Mouse (Mus musculus): Measurements from ENCODE around the gene Nfya. TPM values are rescaled to one million over a fixed set of nuclear protein-coding genes. Genes with fewer than 3 reads are reported as not detected.

The Nfya gene
- polyA plus RNA-seq, 1 experiment from 2014 or later: 24.0 TPM

DNA sequence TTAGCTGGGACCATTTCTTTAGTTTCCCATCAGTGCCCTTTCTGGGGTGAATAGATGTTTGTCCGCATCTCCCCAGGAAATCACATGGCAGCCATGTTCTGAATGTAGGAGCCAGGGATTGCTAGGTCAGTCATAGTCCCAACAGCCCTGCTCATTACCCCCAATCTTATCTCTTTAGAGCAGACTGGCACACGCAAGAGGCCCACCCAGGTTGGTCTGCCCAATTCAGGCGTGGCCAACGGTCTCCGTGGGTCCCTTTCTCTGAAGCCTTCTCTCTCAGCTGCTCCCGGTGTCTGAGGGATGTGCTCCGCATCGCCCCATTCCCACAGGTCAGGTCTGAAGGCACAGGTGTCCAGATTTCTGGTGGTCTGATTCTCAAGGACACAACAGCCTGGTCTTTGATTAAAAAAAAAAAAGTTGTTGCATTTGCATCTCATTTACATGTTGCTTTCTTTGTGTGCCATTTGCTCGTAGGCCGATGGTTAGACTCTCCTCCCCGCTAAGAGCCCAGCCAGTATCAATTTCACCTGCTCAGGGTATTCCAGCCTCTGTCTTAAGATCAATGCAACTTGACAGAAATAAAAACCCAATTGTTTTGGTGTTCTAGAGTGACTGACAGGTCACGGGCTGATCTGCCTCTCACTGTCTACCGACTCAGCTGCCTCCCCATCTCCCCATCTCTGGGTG lies 41.1 kb upstream of the Nfya start:
- no peak overlapping the region for H3K27ac ChIP-seq (ENCODE audit: low read depth)
- 83% methylated on average over 13 of the region's 13 CpGs for WGBS
- ATAC-seq (replicated peaks; ENCODE audit: low FRiP score, low TSS enrichment, low read depth): no peak

DNA sequence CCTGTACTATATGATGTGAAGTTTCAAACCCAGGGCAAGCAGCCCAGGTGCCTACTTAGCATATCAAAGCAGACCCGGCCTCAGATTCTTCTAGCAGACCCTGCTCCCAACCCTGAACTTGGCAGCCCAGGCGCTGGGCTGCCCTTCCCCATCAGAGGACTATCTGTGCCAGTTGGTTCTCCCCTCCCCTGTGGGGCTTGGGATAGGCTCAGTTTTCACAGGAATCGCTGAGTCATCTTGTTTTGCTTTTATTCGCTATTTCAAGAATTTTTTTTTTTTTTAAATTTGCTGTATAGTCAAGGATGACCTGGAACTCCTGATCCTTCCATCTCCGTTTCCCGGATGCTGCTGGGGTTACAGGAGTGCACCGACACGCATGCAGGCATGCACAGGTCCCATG lies 38.0 kb upstream of the Nfya start:
- Histone ChIP-seq H3K27ac (ENCODE audit: low read depth) (no peak overlapping the region), H3K27me3 (replicated peaks; ENCODE audit: control insufficient read depth, insufficient read depth, low read length) (no peaks in the 10 kb centered on the region), H3K36me3 (ENCODE audit: control insufficient read depth, insufficient read depth, low read length) (no peaks in the 10 kb centered on the region), H3K4me2 (ENCODE audit: low read length) (no peak overlapping the region), H3K9me3 (ENCODE audit: control insufficient read depth, low read length) (no peaks in the 10 kb centered on the region), H3K9ac (ENCODE audit: low read length) (no peak overlapping the region), H3K4me3 (ENCODE audit: low read depth, low read length) (no peak overlapping the region), H3K4me1 (replicated peaks; ENCODE audit: control insufficient read depth, insufficient read depth, low read length) (0 out of 2 replicates have a peak, but pooled peaks cover 2% of the 10 kb centered on the region)
- 76% methylated on average over 8 of the region's 8 CpGs for WGBS
- no peak for DNase-seq (ENCODE audit: low spot score)
- no peak for ATAC-seq (replicated peaks; ENCODE audit: low FRiP score, low TSS enrichment, low read depth)

More for the DNA sequence above, 41.1 kb upstream of the Nfya start:
- DNase-seq (ENCODE audit: low spot score): no peak
- Histone ChIP-seq H3K4me1 (replicated peaks; ENCODE audit: control insufficient read depth, insufficient read depth, low read length) (0 out of 2 replicates have a peak, but pooled peaks cover 2% of the 10 kb centered on the region), H3K27me3 (replicated peaks; ENCODE audit: control insufficient read depth, insufficient read depth, low read length) (no peaks in the 10 kb centered on the region), H3K36me3 (ENCODE audit: control insufficient read depth, insufficient read depth, low read length) (no peaks in the 10 kb centered on the region), H3K9ac (ENCODE audit: low read length) (no peak overlapping the region), H3K9me3 (ENCODE audit: control insufficient read depth, low read length) (no peaks in the 10 kb centered on the region), H3K4me3 (ENCODE audit: low read depth, low read length) (no peak overlapping the region), H3K4me2 (ENCODE audit: low read length) (no peak overlapping the region)

DNA sequence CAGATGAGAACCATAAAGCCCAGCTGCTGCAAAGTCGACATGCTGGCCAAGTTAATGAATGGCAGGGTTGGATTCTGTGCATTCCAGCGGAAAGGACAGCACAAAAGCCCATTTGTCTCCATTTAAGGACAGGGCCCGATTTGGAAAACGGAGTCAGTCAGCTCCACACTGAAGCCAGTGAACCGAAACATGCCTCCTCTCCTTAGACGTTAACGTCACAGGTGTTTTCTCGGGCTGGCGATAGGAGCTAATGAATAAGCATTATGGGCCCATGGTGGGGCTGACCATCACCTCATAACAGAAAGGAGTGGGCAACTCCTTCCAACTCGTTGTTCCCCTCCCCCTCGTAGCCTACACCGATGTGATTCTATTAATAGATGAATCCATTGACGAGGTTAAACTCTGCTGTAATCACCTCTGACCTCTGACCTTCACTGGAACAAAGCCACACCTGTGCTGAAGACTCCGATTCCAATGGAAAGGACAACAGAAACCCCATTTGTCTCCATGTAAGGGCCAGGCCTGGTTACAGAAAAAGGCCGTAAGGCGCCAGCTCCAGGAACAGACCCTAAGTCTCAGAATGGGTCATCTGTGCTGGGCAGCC lies 33.9 kb upstream of the Nfya start:
- H3K4me3 ChIP-seq (ENCODE audit: low read depth, low read length): no peak overlapping the region
- WGBS: 83% methylated on average over 16 of the region's 16 CpGs
- no peaks in the 10 kb centered on the region for H3K36me3 ChIP-seq (ENCODE audit: control insufficient read depth, insufficient read depth, low read length)
- ATAC-seq (replicated peaks; ENCODE audit: low FRiP score, low TSS enrichment, low read depth) (no peak), DNase-seq (ENCODE audit: low spot score) (no peak)
- no peaks in the 10 kb centered on the region for H3K9me3 ChIP-seq (ENCODE audit: control insufficient read depth, low read length)
- no peak overlapping the region for H3K27ac ChIP-seq (ENCODE audit: low read depth)
- H3K27me3 ChIP-seq (replicated peaks; ENCODE audit: control insufficient read depth, insufficient read depth, low read length): no peaks in the 10 kb centered on the region
- H3K9ac ChIP-seq (ENCODE audit: low read length): no peak overlapping the region
- no peak overlapping the region for H3K4me2 ChIP-seq (ENCODE audit: low read length)
- H3K4me1 ChIP-seq (replicated peaks; ENCODE audit: control insufficient read depth, insufficient read depth, low read length): no peaks in the 10 kb centered on the region

DNA sequence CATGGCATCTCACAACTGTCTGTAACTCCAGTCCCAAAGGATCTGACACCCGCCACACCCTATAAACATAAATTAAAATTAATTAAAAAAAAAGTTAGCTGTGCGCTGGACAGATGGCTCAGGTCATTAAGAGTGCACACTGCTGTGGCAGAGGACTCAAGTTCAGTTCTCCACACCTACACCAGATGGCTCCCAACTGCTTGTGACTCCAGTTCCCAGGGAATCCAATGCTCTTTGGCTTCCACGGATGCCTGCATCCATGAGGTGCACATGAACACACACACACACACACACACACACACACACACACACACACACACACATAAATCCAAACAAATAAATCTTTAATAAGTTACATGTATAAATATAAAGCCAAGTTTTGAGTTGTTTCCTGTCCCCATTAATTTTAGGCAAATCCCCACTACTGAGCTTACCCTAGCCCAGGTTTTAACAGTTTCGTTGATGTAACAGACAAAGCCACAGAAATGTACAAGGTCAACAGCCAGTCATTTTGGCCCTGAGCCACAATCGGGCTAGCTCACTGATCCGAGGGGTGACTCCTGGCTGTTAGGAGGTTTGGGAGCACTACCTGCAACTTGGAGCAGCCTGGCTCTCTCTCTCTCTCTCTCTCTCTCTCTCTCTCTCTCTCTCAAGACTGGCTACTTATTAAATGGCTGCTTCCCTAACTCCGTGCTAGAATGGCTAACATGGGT lies 33.2 kb upstream of the Nfya start:
- H3K9ac ChIP-seq (ENCODE audit: low read length): no peak overlapping the region
- H3K36me3 ChIP-seq (ENCODE audit: control insufficient read depth, insufficient read depth, low read length): no peaks in the 10 kb centered on the region
- no peaks in the 10 kb centered on the region for H3K9me3 ChIP-seq (ENCODE audit: control insufficient read depth, low read length)
- H3K27me3 ChIP-seq (replicated peaks; ENCODE audit: control insufficient read depth, insufficient read depth, low read length): no peaks in the 10 kb centered on the region
- ATAC-seq (replicated peaks; ENCODE audit: low FRiP score, low TSS enrichment, low read depth) (no peak), DNase-seq (ENCODE audit: low spot score) (no peak)
- WGBS: 75% methylated on average over 7 of the region's 7 CpGs
- H3K27ac ChIP-seq (ENCODE audit: low read depth): no peak overlapping the region
- H3K4me3 ChIP-seq (ENCODE audit: low read depth, low read length): no peak overlapping the region
- no peak overlapping the region for H3K4me2 ChIP-seq (ENCODE audit: low read length)
- peaks cover under 1% of the 10 kb centered on the region for H3K4me1 ChIP-seq (replicated peaks; ENCODE audit: control insufficient read depth, insufficient read depth, low read length)

DNA sequence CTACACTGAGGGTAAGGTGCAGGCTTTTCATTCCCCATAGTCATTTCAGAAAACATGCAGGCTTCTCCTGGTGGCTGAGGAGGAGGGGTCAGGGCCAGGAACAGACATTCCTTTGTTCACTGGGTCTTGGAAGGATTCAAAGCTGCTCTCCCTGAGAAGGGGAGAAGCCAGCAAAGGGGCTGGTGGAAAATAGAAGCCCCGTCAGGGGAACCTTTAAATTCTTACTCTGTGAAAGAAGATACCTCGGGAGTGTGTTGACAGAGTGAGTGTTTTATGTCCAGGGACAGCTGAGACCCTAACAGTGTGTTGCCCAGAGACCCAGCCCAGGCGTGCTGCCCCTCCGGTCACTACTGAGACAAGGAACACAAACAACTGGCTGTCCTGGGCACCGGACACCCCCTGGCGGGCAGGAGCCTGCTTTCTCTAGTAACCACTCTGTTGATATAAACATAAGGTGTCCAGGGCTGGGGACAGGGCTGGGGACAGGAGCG lies 27.8 kb upstream of the Nfya start:
- no peak overlapping the region for H3K4me2 ChIP-seq (ENCODE audit: low read length)
- 0 out of 2 replicates have a peak overlapping the region, but pooled peaks have one; percentile 16 for H3K9ac ChIP-seq (ENCODE audit: low read length)
- no peak for DNase-seq (ENCODE audit: low spot score)

GRCm38 (mm10) chr17:48436487-48436886 lies 26.8 kb upstream of the Nfya start:
- ATAC-seq (replicated peaks; ENCODE audit: low FRiP score, low TSS enrichment, low read depth) (no peak), DNase-seq (ENCODE audit: low spot score) (no peak)
- Histone ChIP-seq H3K4me3 (ENCODE audit: low read depth, low read length) (no peak overlapping the region), H3K36me3 (ENCODE audit: control insufficient read depth, insufficient read depth, low read length) (no peaks in the 10 kb centered on the region), H3K9ac (ENCODE audit: low read length) (no peak overlapping the region), H3K27me3 (replicated peaks; ENCODE audit: control insufficient read depth, insufficient read depth, low read length) (no peaks in the 10 kb centered on the region), H3K9me3 (ENCODE audit: control insufficient read depth, low read length) (no peaks in the 10 kb centered on the region), H3K4me1 (replicated peaks; ENCODE audit: control insufficient read depth, insufficient read depth, low read length) (peaks cover 32% of the 10 kb centered on the region), H3K27ac (ENCODE audit: low read depth) (peak overlapping the region; percentile 30; the same call in 1 of the 2 replicates), H3K4me2 (ENCODE audit: low read length) (no peak overlapping the region)
- WGBS: 69% methylated on average over 1 of the region's 1 CpGs

More for the DNA sequence above, 27.8 kb upstream of the Nfya start:
- Histone ChIP-seq H3K27ac (ENCODE audit: low read depth) (peak overlapping the region; percentile 74), H3K36me3 (ENCODE audit: control insufficient read depth, insufficient read depth, low read length) (no peaks in the 10 kb centered on the region), H3K9me3 (ENCODE audit: control insufficient read depth, low read length) (no peaks in the 10 kb centered on the region), H3K27me3 (replicated peaks; ENCODE audit: control insufficient read depth, insufficient read depth, low read length) (no peaks in the 10 kb centered on the region), H3K4me3 (ENCODE audit: low read depth, low read length) (no peak overlapping the region), H3K4me1 (replicated peaks; ENCODE audit: control insufficient read depth, insufficient read depth, low read length) (peaks cover 24% of the 10 kb centered on the region)
- 17% methylated on average over 7 of the region's 7 CpGs for WGBS
- ATAC-seq (replicated peaks; ENCODE audit: low FRiP score, low TSS enrichment, low read depth): 0 out of 2 replicates have a peak, but pooled peaks have one; percentile 33

DNA sequence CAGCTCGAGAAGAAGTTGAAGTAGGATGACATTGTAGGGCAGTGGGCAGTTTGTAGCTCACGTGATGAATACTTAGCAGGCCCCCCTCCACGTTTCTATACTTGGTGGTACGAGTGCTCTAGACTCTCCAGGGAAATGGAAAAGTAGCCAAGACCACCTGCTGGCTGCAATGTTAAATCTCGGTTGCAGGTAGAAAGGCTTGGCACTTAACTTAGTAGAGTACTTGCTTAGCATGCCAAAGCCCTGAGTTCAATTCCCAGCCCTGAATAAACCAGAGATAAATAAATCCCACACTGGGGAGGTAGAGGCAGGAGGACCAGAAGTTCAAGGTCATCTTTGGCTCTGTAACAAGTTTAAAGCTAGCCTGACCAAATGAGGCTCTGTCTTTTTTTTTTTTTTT lies 24.8 kb upstream of the Nfya start:
- H3K4me1 ChIP-seq (replicated peaks; ENCODE audit: control insufficient read depth, insufficient read depth, low read length): peaks cover 47% of the 10 kb centered on the region
- no peak overlapping the region for H3K9ac ChIP-seq (ENCODE audit: low read length)
- no peaks in the 10 kb centered on the region for H3K27me3 ChIP-seq (replicated peaks; ENCODE audit: control insufficient read depth, insufficient read depth, low read length)
- H3K4me3 ChIP-seq (ENCODE audit: low read depth, low read length): no peak overlapping the region
- DNase-seq (ENCODE audit: low spot score) (no peak), ATAC-seq (replicated peaks; ENCODE audit: low FRiP score, low TSS enrichment, low read depth) (no peak)
- 80% methylated on average over 5 of the region's 5 CpGs for WGBS
- no peaks in the 10 kb centered on the region for H3K36me3 ChIP-seq (ENCODE audit: control insufficient read depth, insufficient read depth, low read length)
- no peak overlapping the region for H3K27ac ChIP-seq (ENCODE audit: low read depth)
- H3K9me3 ChIP-seq (ENCODE audit: control insufficient read depth, low read length): no peaks in the 10 kb centered on the region
- H3K4me2 ChIP-seq (ENCODE audit: low read length): no peak overlapping the region

- ATAC-seq (replicated peaks; ENCODE audit: low FRiP score, low TSS enrichment, low read depth): peak; percentile 72
- Histone ChIP-seq H3K36me3 (ENCODE audit: control insufficient read depth, insufficient read depth, low read length) (no peaks in the 10 kb centered on the region), H3K9ac (ENCODE audit: low read length) (no peak overlapping the region), H3K4me3 (ENCODE audit: low read depth, low read length) (no peak overlapping the region), H3K27me3 (replicated peaks; ENCODE audit: control insufficient read depth, insufficient read depth, low read length) (no peaks in the 10 kb centered on the region), H3K4me2 (ENCODE audit: low read length) (no peak overlapping the region), H3K9me3 (ENCODE audit: control insufficient read depth, low read length) (no peaks in the 10 kb centered on the region), H3K27ac (ENCODE audit: low read depth) (peak overlapping the region; percentile 59), H3K4me1 (replicated peaks; ENCODE audit: control insufficient read depth, insufficient read depth, low read length) (peaks cover 47% of the 10 kb centered on the region)
- WGBS: 45% methylated on average over 6 of the region's 6 CpGs
- no peak for DNase-seq (ENCODE audit: low spot score)
Observed at GRCm38 (mm10) chr17:48433689-48434330, 24.1 kb upstream of the Nfya start.

All from intestine, embryonic 14.5 days (tissue).